Mouse (Mus musculus): ENCODE measurements around the gene Gdpd4. TPM values are rescaled to one million over a fixed set of nuclear protein-coding genes. Genes with fewer than 3 reads are reported as not detected.

The Gdpd4 gene
- polyA plus RNA-seq, 1 experiment from 2014 or later = not detected

DNA sequence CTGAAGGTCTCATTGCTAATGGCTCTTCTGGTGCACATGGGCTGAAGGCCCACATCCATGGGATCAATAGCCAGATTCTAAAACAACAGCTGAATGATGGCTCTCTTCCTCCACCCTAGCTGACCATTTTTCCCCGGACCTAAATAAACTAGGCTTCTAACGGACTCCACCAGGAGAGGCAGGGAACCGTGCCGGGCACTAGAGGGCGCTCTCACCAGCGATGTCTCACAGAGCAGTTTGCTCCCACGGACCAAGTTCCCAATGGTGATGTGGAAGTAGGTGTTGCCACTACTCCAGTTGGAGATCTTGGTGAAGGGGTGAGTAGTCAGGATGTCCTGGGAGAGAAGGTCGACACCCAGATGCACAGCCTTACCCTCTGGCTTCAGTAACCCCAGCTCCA lies 132.2 kb downstream of the Gdpd4 start:
- Histone ChIP-seq H3K4me3 (ENCODE audit: inconsistent target) (no peak overlapping the region), H3K27ac (no peak overlapping the region), H3K79me2 (ENCODE audit: inconsistent target) (no peaks in the 10 kb centered on the region), H3K36me3 (ENCODE audit: inconsistent target) (peaks cover 6% of the 10 kb centered on the region; the same call in 1 of the 2 replicates)
- WGBS (ENCODE audit: missing documents) = 31% methylated on average over 8 of the region's 8 CpGs

DNA sequence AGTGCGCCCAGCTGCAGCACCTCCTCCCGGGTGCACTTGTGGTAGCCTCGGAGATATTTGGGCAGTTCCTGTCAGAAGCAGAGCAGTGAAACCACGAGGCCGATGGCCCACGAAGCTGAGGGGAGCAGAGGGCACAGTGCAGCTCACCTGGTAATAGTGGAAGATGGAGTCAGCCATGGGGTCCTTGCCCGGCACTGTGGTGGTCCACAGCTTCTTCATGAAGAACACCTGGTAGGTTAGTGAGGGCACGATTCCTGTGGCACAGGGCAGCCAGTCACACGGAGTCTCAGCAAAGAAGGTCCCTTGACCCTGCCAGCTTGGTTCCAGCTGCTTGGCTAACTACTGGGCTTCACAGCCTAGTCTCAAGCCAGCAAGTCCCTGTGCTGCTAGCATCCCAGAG lies 134.7 kb downstream of the Gdpd4 start:
- no peak overlapping the region for H3K27ac ChIP-seq
- 74% methylated on average over 9 of the region's 9 CpGs for WGBS (ENCODE audit: missing documents)
- H3K4me3 ChIP-seq (ENCODE audit: inconsistent target) = no peak overlapping the region
- H3K36me3 ChIP-seq (ENCODE audit: inconsistent target) = peaks cover 6% of the 10 kb centered on the region; the same call in 1 of the 2 replicates
- no peaks in the 10 kb centered on the region for H3K79me2 ChIP-seq (ENCODE audit: inconsistent target)

DNA sequence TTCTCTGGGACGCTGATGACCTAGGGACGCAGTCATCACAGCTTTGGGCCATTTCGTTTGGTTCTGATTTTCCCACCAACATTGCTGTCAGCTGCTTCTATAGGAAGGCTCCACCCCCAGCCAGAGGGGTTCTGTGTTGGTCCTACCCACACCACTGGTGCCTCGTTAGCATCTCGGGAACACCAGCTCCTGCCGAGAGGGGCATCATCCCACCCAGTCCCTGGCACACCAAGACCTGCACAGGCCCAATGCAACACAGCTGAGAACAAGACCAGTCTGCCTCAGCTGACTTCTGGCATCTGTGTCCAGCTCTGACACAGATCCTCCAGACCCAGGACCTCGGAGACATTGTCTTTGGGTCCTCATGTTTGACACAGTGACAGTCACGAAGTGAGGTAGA lies 135.2 kb downstream of the Gdpd4 start:
- no peaks in the 10 kb centered on the region for H3K79me2 ChIP-seq (ENCODE audit: inconsistent target)
- no peak overlapping the region for H3K4me3 ChIP-seq (ENCODE audit: inconsistent target)
- no peak overlapping the region for H3K27ac ChIP-seq
- 93% methylated on average over 8 of the region's 8 CpGs for WGBS (ENCODE audit: missing documents)
- H3K36me3 ChIP-seq (ENCODE audit: inconsistent target) = peaks cover 6% of the 10 kb centered on the region; the same call in 1 of the 2 replicates

GRCm38 (mm10) chr7:98066229-98066628 lies 146.5 kb downstream of the Gdpd4 start:
- no peaks in the 10 kb centered on the region for H3K79me2 ChIP-seq (ENCODE audit: inconsistent target)
- no peak overlapping the region for H3K4me3 ChIP-seq (ENCODE audit: inconsistent target)
- H3K36me3 ChIP-seq (ENCODE audit: inconsistent target) = peaks cover 59% of the 10 kb centered on the region; the same call in 1 of the 2 replicates
- 91% methylated on average over 11 of the region's 11 CpGs for WGBS (ENCODE audit: missing documents)
- H3K27ac ChIP-seq = no peak overlapping the region

- 44% methylated on average over 5 of the region's 5 CpGs for WGBS (ENCODE audit: missing documents)
- Histone ChIP-seq H3K79me2 (ENCODE audit: inconsistent target) (no peaks in the 10 kb centered on the region), H3K36me3 (ENCODE audit: inconsistent target) (peaks cover 51% of the 10 kb centered on the region; the same call in 1 of the 2 replicates), H3K4me3 (ENCODE audit: inconsistent target) (no peak overlapping the region), H3K27ac (no peak overlapping the region)
Measured at GRCm38 (mm10) chr7:98071620-98072019, 151.9 kb downstream of the Gdpd4 start.

DNA sequence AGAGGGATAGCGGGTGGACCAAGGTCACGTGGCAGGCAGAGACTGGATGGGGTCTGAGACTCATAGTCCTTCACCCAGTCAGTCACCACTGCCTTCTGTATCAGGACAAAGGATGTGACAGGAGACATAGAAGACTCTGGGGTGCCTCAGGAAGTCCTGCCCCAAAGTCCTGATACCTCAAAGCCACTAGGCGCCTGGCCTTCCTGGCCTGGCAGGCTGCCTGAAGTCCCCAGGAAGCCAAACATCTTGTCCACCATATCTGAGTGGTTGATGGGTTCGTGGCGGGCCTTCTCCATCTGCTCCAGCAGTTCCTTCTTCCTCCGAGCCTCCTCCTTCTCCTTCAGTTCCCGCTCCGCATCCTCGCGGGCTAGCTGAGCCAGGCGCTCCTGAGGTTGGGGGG lies 157.7 kb downstream of the Gdpd4 start:
- Histone ChIP-seq H3K4me3 (ENCODE audit: inconsistent target) (no peak overlapping the region), H3K27ac (no peak overlapping the region), H3K79me2 (ENCODE audit: inconsistent target) (no peaks in the 10 kb centered on the region), H3K36me3 (ENCODE audit: inconsistent target) (peaks cover 50% of the 10 kb centered on the region)
- WGBS (ENCODE audit: missing documents) = 78% methylated on average over 11 of the region's 11 CpGs

DNA sequence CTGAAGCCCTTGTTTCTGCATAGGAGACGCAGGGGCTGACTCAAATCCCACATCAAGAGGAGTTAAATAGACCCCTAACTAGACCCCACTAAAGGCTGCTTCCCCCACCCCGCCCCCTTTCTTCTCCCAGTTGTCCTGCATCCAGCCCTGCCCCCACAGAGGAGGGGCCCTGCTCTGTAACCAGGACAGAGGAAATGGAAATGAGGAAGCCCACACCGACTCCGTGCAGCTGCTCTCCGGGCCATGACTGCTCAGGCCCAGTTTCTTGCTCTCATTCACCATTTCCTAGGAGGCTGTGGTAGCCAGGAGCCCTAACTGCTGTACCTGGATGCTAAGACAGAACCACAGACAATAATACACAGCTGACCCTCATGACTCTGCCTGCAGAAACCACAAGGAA lies 162.6 kb downstream of the Gdpd4 start:
- no peak overlapping the region for H3K4me3 ChIP-seq (ENCODE audit: inconsistent target)
- WGBS (ENCODE audit: missing documents) = 21% methylated on average over 5 of the region's 5 CpGs
- H3K79me2 ChIP-seq (ENCODE audit: inconsistent target) = peaks cover 15% of the 10 kb centered on the region
- peaks cover 23% of the 10 kb centered on the region for H3K36me3 ChIP-seq (ENCODE audit: inconsistent target)
- peak overlapping the region; percentile 28; the same call in 1 of the 2 replicates for H3K27ac ChIP-seq

GRCm38 (mm10) chr7:98084541-98085293 lies 165.0 kb downstream of the Gdpd4 start:
- peak overlapping the region; percentile 77 for H3K27ac ChIP-seq
- peak overlapping the region; percentile 51 for H3K4me3 ChIP-seq (ENCODE audit: inconsistent target)
- H3K36me3 ChIP-seq (ENCODE audit: inconsistent target) = peaks cover 14% of the 10 kb centered on the region
- H3K79me2 ChIP-seq (ENCODE audit: inconsistent target) = peaks cover 15% of the 10 kb centered on the region
- 14% methylated on average over 12 of the region's 12 CpGs for WGBS (ENCODE audit: missing documents)

DNA sequence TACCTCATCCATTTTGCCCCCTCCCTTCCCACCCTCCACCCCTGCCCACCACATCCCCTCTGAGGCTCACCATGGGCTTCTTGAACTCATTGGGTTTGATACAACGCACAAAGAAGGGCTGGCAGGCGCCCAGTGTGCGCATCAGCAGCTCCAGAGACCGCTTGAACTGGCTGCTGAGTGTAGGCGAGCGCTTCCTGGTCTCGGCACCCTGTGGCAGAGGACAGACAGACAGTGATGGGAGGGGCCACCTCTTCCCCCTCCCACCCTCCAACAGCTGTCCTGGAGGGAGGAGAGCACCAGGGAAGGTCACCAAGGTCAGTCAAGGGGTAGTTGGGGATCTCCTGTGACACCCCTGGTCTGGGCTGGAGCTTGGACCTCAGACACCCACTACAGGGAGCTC lies 165.6 kb downstream of the Gdpd4 start:
- peak overlapping the region; percentile 77 for H3K27ac ChIP-seq
- 27% methylated on average over 7 of the region's 7 CpGs for WGBS (ENCODE audit: missing documents)
- H3K36me3 ChIP-seq (ENCODE audit: inconsistent target) = peaks cover 8% of the 10 kb centered on the region; the same call in 1 of the 2 replicates
- H3K4me3 ChIP-seq (ENCODE audit: inconsistent target) = peak overlapping the region; percentile 51
- peaks cover 15% of the 10 kb centered on the region for H3K79me2 ChIP-seq (ENCODE audit: inconsistent target)

- no peak overlapping the region for H3K27ac ChIP-seq
- no peak overlapping the region for H3K4me3 ChIP-seq (ENCODE audit: inconsistent target)
- H3K36me3 ChIP-seq (ENCODE audit: inconsistent target) = no peaks in the 10 kb centered on the region
- peaks cover 15% of the 10 kb centered on the region for H3K79me2 ChIP-seq (ENCODE audit: inconsistent target)
- 63% methylated on average over 2 of the region's 2 CpGs for WGBS (ENCODE audit: missing documents)
Measured at GRCm38 (mm10) chr7:98086346-98086745, 166.6 kb downstream of the Gdpd4 start.

DNA sequence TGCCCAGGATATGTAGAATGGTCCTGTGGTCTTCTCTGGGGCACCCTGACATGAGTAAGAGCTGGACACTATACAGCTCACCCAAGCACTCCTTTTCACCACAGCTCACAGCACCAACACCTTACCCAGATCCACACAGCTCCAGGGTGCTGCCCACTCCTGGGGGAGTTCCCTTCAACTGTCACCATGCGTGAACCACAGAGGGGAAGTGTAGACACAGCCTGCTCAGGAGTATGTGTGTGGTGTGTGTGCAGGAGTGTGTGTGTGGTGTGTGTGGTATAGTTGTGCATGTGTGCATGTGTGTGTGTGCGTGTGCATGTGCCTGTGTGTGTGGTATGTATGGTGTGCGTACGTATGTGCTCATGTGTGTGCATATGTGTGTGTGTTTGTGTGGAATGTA lies 176.1 kb downstream of the Gdpd4 start:
- Histone ChIP-seq H3K27ac (no peak overlapping the region), H3K79me2 (ENCODE audit: inconsistent target) (no peaks in the 10 kb centered on the region), H3K36me3 (ENCODE audit: inconsistent target) (no peaks in the 10 kb centered on the region), H3K4me3 (ENCODE audit: inconsistent target) (no peak overlapping the region)
- WGBS (ENCODE audit: missing documents) = 70% methylated on average over 4 of the region's 4 CpGs

DNA sequence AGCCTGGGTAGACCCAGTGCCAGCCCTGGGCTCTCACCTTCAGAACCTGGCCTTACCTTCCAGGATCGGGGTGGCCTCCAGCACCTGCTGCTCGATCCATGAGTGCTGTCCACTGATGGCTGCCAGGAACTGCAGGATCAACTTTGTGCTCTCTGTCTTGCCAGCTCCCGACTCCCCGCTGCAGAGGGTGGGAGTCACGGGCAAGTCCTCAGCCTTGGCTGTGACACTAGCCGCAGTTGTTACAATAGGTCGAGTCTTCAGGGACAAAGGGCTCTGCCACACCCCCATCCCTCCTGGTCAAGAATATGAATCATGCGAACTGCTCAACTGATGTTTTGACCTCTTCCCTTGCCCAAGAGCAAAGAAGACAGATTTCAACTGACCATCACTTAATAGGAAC lies 177.8 kb downstream of the Gdpd4 start:
- Histone ChIP-seq H3K27ac (no peak overlapping the region), H3K4me3 (ENCODE audit: inconsistent target) (no peak overlapping the region), H3K79me2 (ENCODE audit: inconsistent target) (no peaks in the 10 kb centered on the region), H3K36me3 (ENCODE audit: inconsistent target) (no peaks in the 10 kb centered on the region)
- WGBS (ENCODE audit: missing documents) = 96% methylated on average over 8 of the region's 8 CpGs

Other genes starting within 250 kb of the Gdpd4 start
- 39.0 to 78.7 TPM (median 53.1 TPM) in 3 replicates for gene Clns1a, start 223.3 kb upstream of the Gdpd4 start, polyA plus RNA-seq (2018)
- 0.16 to 0.70 TPM (median 0.52 TPM) in 3 replicates for gene Aqp11, start 181.7 kb upstream of the Gdpd4 start, polyA plus RNA-seq (2018)
- gene Pak1, start 131.4 kb upstream of the Gdpd4 start, polyA plus RNA-seq (2018) = 26.4 to 32.8 TPM (median 31.0 TPM) in 3 replicates
- 19.5 to 48.5 TPM (median 22.7 TPM) in 3 replicates for gene Myo7a, start 199.6 kb downstream of the Gdpd4 start, polyA plus RNA-seq (2018)
- gene Omp, start 225.5 kb downstream of the Gdpd4 start, polyA plus RNA-seq (2018) = 0.11 TPM in 1 of 3 replicates, not detected in the others

All from macrophage (primary cell).